Mouse (Mus musculus): ENCODE data around the gene Mapk12.
A peak's percentile ranks its signal among the peaks of the same experiment; 100 is the strongest.

Mapk12 gene

GRCm38 (mm10) chr15:89090662-89091061, 49.8 kb downstream of the Mapk12 start:
- DNase-seq, result no peak

DNA sequence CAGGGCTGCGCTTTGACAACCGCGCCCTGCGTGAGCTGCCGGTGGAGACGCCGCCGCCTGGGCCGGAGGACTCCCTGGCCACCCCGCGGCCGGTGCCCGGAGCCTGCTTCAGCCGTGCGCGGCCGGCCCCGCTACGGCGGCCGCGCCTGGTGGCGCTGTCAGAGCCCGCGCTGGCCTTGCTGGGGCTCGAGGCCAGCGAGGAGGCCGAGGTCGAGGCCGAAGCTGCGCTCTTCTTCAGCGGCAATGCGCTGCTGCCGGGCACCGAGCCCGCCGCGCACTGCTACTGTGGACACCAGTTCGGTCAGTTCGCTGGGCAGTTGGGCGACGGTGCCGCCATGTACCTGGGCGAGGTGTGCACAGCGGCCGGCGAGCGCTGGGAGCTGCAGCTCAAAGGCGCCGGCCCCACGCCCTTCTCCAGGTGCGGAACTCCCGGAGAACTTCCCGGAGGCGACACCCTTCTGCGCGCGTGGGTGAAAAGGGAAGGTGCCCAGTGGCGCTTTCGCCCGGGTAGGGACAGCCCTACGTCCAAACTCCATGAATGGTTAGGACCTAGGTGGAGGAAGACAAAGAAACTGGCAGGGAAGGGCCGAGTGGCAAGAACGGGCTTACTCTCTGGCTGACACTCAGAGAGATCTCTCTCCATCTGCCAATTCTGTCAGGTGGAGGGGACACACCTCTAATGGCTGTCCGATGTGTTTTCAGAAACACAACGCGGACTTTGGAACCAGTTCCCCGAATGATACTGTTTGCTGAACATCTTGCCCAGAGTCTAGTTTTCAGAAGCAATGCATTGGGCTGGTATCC, 51.1 kb downstream of the Mapk12 start:
- DNase-seq, result peak in 1 of 2 experiments; percentile 73

- peak; percentile 95 to 96 for DNase-seq
These were observed 51.8 kb downstream of the Mapk12 start, which contains the start of gene Selenoo for GRCm38 (mm10) chr15:89088607-89089247. Gene Selenoo, plus strand, starts transcription at chr15:89089084.

DNA sequence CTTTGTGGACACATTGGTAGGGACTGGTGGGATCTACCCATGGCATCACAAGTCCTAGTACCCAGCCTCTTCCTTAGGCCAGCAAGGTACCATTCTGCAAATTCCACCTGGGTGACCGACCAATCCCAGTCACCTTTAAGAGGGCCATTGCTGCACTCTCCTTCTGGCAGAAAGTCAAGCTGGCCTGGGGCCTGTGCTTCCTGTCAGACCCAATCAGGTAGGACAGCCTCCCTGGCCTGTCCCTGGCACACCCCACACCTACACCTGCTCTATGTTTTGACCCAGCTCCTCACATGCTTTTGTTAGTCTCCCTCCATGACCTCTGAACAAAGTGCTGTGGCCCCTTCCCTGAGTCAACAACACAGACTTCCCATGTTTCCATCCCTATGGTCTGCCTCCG, 55.7 kb downstream of the Mapk12 start:
- DNase-seq, result no peak

DNA sequence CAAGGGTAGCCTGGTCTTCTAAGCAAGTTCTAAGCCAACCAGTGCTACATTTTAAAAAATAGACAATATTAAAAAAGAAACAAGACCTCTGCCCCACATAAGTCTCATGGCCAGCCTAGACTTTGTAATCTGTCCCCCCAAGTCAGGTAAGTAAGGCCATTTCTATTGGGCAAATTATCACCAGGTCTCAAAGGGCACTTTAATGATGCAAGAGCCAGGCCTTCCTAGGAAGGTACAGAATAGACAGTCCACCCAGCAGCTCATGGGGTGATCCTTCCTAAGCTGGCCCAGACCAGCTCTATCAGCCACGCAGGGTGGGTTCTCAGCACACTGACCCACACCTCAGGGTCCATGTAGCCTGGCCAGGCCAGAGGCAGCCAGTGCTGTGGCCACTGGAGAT, 56.6 kb downstream of the Mapk12 start:
- DNase-seq, result no peak
